Comparison of ENCODE assay signal across 8 mouse cellular contexts in genomic region chr3:54735247-54736046, GRCm38 (mm10). TPM values are rescaled to one million over a fixed set of nuclear protein-coding genes. Genes with fewer than 3 reads are reported as not detected.
A peak's percentile ranks its signal among the peaks of the same experiment; 100 is the strongest.
DNase-seq lines count a peak whose midpoint lies in the region; ATAC-seq lines count a peak whose summit lies in the region.

Exosc8 (minus strand) TSS chr3:54735393.
Alg5 (plus strand) TSS chr3:54735539.

- peak within 1 kb of the TSS; percentile 84 for H3K4me3 ChIP-seq in brown adipose tissue, adult 24 weeks (ENCODE audit: insufficient read depth, low read depth, low read length)
- peak within 1 kb of the TSS; percentile 88 for H3K4me3 ChIP-seq in forebrain, embryonic 11.5 days (ENCODE audit: low read depth, low read length)
- peak within 1 kb of the TSS; percentile 86 for H3K4me3 ChIP-seq in heart, embryonic 15.5 days
- peak within 1 kb of the TSS; percentile 91 for H3K4me3 ChIP-seq in liver, embryonic 13.5 days (replicated peaks)
- peak within 1 kb of the TSS; percentile 91 for H3K4me3 ChIP-seq in stomach, embryonic 14.5 days (ENCODE audit: low read depth, low read length)

- H3K4me2 ChIP-seq in forebrain, embryonic 11.5 days (ENCODE audit: low read depth, low read length, severe bottlenecking), result peak within 1 kb of the TSS; percentile 90
- peak within 1 kb of the TSS; percentile 95 for H3K4me2 ChIP-seq in heart, embryonic 15.5 days
- peak within 1 kb of the TSS; percentile 98 for H3K4me2 ChIP-seq in liver, embryonic 13.5 days
- H3K4me2 ChIP-seq in stomach, embryonic 14.5 days (replicated peaks; ENCODE audit: low read depth, low read length), result peak within 1 kb of the TSS; percentile 97

- no peaks in the 10 kb centered on the region for H3K4me1 ChIP-seq in brown adipose tissue, adult 24 weeks (ENCODE audit: control insufficient read depth, insufficient read depth, insufficient read length, low read length)
- H3K4me1 ChIP-seq in forebrain, embryonic 11.5 days (replicated peaks; ENCODE audit: control insufficient read depth, insufficient read depth, low read length), result no peaks in the 10 kb centered on the region
- peaks cover 20% of the 10 kb centered on the region for H3K4me1 ChIP-seq in heart, embryonic 15.5 days (replicated peaks)
- peaks cover 43% of the 10 kb centered on the region for H3K4me1 ChIP-seq in liver, embryonic 13.5 days (replicated peaks)
- H3K4me1 ChIP-seq in stomach, embryonic 14.5 days (ENCODE audit: control insufficient read depth, insufficient read depth, low read length), result 0 out of 2 replicates have a peak, but pooled peaks cover 4% of the 10 kb centered on the region

- under 1% methylated on average over 54 of the region's 65 CpGs for WGBS in forebrain, embryonic 11.5 days
- under 1% methylated on average over 61 of the region's 65 CpGs for WGBS in heart, embryonic 15.5 days
- under 1% methylated on average over 55 of the region's 65 CpGs for WGBS in liver, embryonic 13.5 days (ENCODE audit: insufficient replicate concordance)
- WGBS in stomach, embryonic 14.5 days, result under 1% methylated on average over 56 of the region's 65 CpGs

- peak within 1 kb of the TSS; percentile 97 for H3K9ac ChIP-seq in forebrain, embryonic 11.5 days (ENCODE audit: low read length)
- peak within 1 kb of the TSS; percentile 97 for H3K9ac ChIP-seq in heart, embryonic 15.5 days
- H3K9ac ChIP-seq in liver, embryonic 13.5 days, result peak within 1 kb of the TSS; percentile 95
- peak within 1 kb of the TSS; percentile 62 for H3K9ac ChIP-seq in stomach, embryonic 14.5 days (replicated peaks; ENCODE audit: low read depth, low read length)

- H3K36me3 ChIP-seq in forebrain, embryonic 11.5 days (ENCODE audit: control insufficient read depth, insufficient read depth, low read length), result peaks cover 2% of the 10 kb centered on the region; the same call in 1 of the 2 replicates
- H3K36me3 ChIP-seq in heart, embryonic 15.5 days, result peaks cover 34% of the 10 kb centered on the region
- peaks cover 58% of the 10 kb centered on the region for H3K36me3 ChIP-seq in liver, embryonic 13.5 days
- peaks cover 37% of the 10 kb centered on the region for H3K36me3 ChIP-seq in stomach, embryonic 14.5 days (ENCODE audit: control insufficient read depth, insufficient read depth, low read length)

- no peaks in the 10 kb centered on the region for H3K9me3 ChIP-seq in forebrain, embryonic 11.5 days (ENCODE audit: control insufficient read depth, low read length)
- no peaks in the 10 kb centered on the region for H3K9me3 ChIP-seq in heart, embryonic 15.5 days (replicated peaks)
- H3K9me3 ChIP-seq in liver, embryonic 13.5 days (replicated peaks), result no peaks in the 10 kb centered on the region
- no peaks in the 10 kb centered on the region for H3K9me3 ChIP-seq in stomach, embryonic 14.5 days (ENCODE audit: control insufficient read depth, low read depth, low read length)

- DNase-seq in CD4-positive, CD25-positive, alpha-beta regulatory T cell, adult 2 months (ENCODE audit: low read depth, low spot score), result peak; percentile 92
- DNase-seq in forebrain, embryonic 11.5 days (ENCODE audit: low spot score), result peak; percentile 96
- DNase-seq in kidney, postnatal 25 days, result peak; percentile 83 to 86
- DNase-seq in liver, embryonic 13.5 days, result peak; percentile 83
- peak; percentile 94 to 96 for DNase-seq in natural killer cell, adult 2 months (ENCODE audit: low spot score in 2 of 2)

- no peaks in the 10 kb centered on the region for H3K27me3 ChIP-seq in forebrain, embryonic 11.5 days (ENCODE audit: control insufficient read depth, insufficient read depth, low read length)
- H3K27me3 ChIP-seq in heart, embryonic 15.5 days, result no peaks in the 10 kb centered on the region
- no peaks in the 10 kb centered on the region for H3K27me3 ChIP-seq in liver, embryonic 13.5 days
- H3K27me3 ChIP-seq in stomach, embryonic 14.5 days (ENCODE audit: control insufficient read depth, insufficient read depth, low read length), result no peaks in the 10 kb centered on the region

- H3K27ac ChIP-seq in brown adipose tissue, adult 24 weeks (replicated peaks; ENCODE audit: low read depth, low read length), result peak within 1 kb of the TSS; percentile 77
- H3K27ac ChIP-seq in forebrain, embryonic 11.5 days (ENCODE audit: low read depth, low read length), result peak within 1 kb of the TSS; percentile 93
- H3K27ac ChIP-seq in heart, embryonic 15.5 days, result peak within 1 kb of the TSS; percentile 100
- peak within 1 kb of the TSS; percentile 99 for H3K27ac ChIP-seq in liver, embryonic 13.5 days
- peak within 1 kb of the TSS; percentile 99 for H3K27ac ChIP-seq in stomach, embryonic 14.5 days (ENCODE audit: low read length)

- peak; percentile 92 for ATAC-seq in forebrain, embryonic 11.5 days (replicated peaks; ENCODE audit: low FRiP score)
- peak; percentile 91 for ATAC-seq in heart, embryonic 15.5 days (replicated peaks; ENCODE audit: insufficient number of reproducible peaks, insufficient read depth, low FRiP score, low read depth)
- ATAC-seq in liver, embryonic 13.5 days (ENCODE audit: low read depth), result peak; percentile 86
- ATAC-seq in stomach, embryonic 14.5 days (ENCODE audit: insufficient number of reproducible peaks, insufficient read depth, low FRiP score, low read depth), result peak; percentile 85

RNA-seq across cellular contexts. Expression of gene Exosc8, which starts in this region (rescaled TPM):
- 13.6 and 25.7 TPM in 2 replicates for polyA plus RNA-seq in brown adipose tissue, adult 24 weeks (2012; ENCODE audit: insufficient read depth, insufficient read length, missing spikeins)
- 166 and 176 TPM in 2 replicates for polyA plus RNA-seq in forebrain, embryonic 11.5 days (2014; fragmentation: Nextera tagmentation; extraction: Ambion mirVana)
- 61.5 and 73.6 TPM in 2 replicates for polyA plus RNA-seq in heart, embryonic 15.5 days (2015; fragmentation: Nextera tagmentation; extraction: Ambion mirVana)
- polyA plus RNA-seq in liver, embryonic 13.5 days (2015; fragmentation: Nextera tagmentation; extraction: Ambion mirVana), result 106 and 110 TPM in 2 replicates
- polyA plus RNA-seq in stomach, embryonic 14.5 days (2014; fragmentation: Nextera tagmentation; extraction: Ambion mirVana), result 123 and 125 TPM in 2 replicates

RNA-seq across cellular contexts. Expression of gene Alg5, which starts in this region (rescaled TPM):
- 35.8 and 41.1 TPM in 2 replicates for polyA plus RNA-seq in brown adipose tissue, adult 24 weeks (2012; ENCODE audit: insufficient read depth, insufficient read length, missing spikeins)
- 37.7 and 39.4 TPM in 2 replicates for polyA plus RNA-seq in forebrain, embryonic 11.5 days (2014; fragmentation: Nextera tagmentation; extraction: Ambion mirVana)
- polyA plus RNA-seq in heart, embryonic 15.5 days (2015; fragmentation: Nextera tagmentation; extraction: Ambion mirVana), result 32.9 and 34.5 TPM in 2 replicates
- polyA plus RNA-seq in liver, embryonic 13.5 days (2015; fragmentation: Nextera tagmentation; extraction: Ambion mirVana), result 29.8 and 32.5 TPM in 2 replicates
- 53.1 and 71.2 TPM in 2 replicates for polyA plus RNA-seq in stomach, embryonic 14.5 days (2014; fragmentation: Nextera tagmentation; extraction: Ambion mirVana)

Comparison
In these comparisons a context has a peak if more than half of its experiments do, and no peak if none do; other contexts are left out.
1. Peak in every context shown above with its lines: DNase-seq, ATAC-seq, H3K4me3 ChIP-seq and H3K27ac ChIP-seq.